Mouse (Mus musculus) heart, postnatal 14 days (tissue): ENCODE measurements around the gene Ccl21b. TPM values are rescaled to one million over a fixed set of nuclear protein-coding genes. Genes with fewer than 3 reads are reported as not detected.
"Not testable (repeated sequence)": the region's sequence is repeated elsewhere in the genome, so short reads cannot be mapped to it uniquely, and the experiment has no call there.

Experiments used
- DNase-seq, 2 experiments: peaks; one replicate each; pipeline ENCODE4 v3.0.0; 2021 to 2022
- intact Hi-C: fragments of 180-260 bp; cut with DNase I; formaldehyde crosslinking; loops from one replicate; pipeline ENCODE4 v1.15.1; 2025
- long read RNA-seq, 2 experiments: library from polyadenylated mRNA; stranded (forward); transcript quantifications; one replicate each; pipeline ENCODE4 v2.0.0; 2021
- total RNA-seq, 2 experiments: library from RNA; stranded (reverse); gene quantifications; 2 replicates each; pipeline ENCODE4 v1.2.3; 2021

Ccl21b gene
- not detected for total RNA-seq
- long read RNA-seq, experiment 1, partial matches to known transcripts = 0 of 2 reads
- long read RNA-seq, experiment 1, other reads (novel, unspliced or antisense) = 0 of 2 reads
- long read RNA-seq, experiment 2, partial matches to known transcripts = 0 of 2 reads
- long read RNA-seq, experiment 2, other reads (novel, unspliced or antisense) = 0 of 2 reads

- DNase-seq, intact Hi-C loops: not testable (repeated sequence)
These were observed at the start of gene Ccl21b for GRCm38 (mm10) chr4:42255467-42255866. Gene Ccl21b (plus strand): TSS chr4:42255767.

- intact Hi-C loops, DNase-seq: not testable (repeated sequence)
These were observed 15.2 kb upstream of the Ccl21b start, which contains the start of gene Gm10600 for GRCm38 (mm10) chr4:42240339-42240738. Gene Gm10600 (plus strand): TSS chr4:42240639.

- DNase-seq, intact Hi-C loops: not testable (repeated sequence)
These were observed 38.4 kb downstream of the Ccl21b start, which contains the start of gene Gm21953 for GRCm38 (mm10) chr4:42293967-42294366. Gene Gm21953 (plus strand): TSS chr4:42294267.

Other genes starting within 250 kb of the Ccl21b start
- gene Gm21093, start 221.0 kb upstream of the Ccl21b start, total RNA-seq = not detected
- gene Gm3893, start 164.6 kb upstream of the Ccl21b start, total RNA-seq = not detected
- gene Gm13304, start 140.9 kb upstream of the Ccl21b start, total RNA-seq = 10 to 100 TPM; 22.7 to 23.8 TPM
- not detected for gene Gm13306, start 102.3 kb upstream of the Ccl21b start, total RNA-seq
- gene Gm13305, start 87.2 kb upstream of the Ccl21b start, total RNA-seq = under 1 TPM; 0.44 to 0.88 TPM
- under 1 TPM; 0.15 to 0.19 TPM for gene Gm10600, start 15.1 kb upstream of the Ccl21b start, total RNA-seq
- gene Gm21953, start 38.5 kb downstream of the Ccl21b start, total RNA-seq = not detected
- not detected for gene Fam205a3, start 62.6 kb downstream of the Ccl21b start, total RNA-seq
- gene Gm21586, start 183.6 kb downstream of the Ccl21b start, total RNA-seq = not detected
- gene Gm2163, start 211.0 kb downstream of the Ccl21b start, total RNA-seq = not detected